ENCODE assay signal across 9 mouse cellular contexts in the genomic region with DNA sequence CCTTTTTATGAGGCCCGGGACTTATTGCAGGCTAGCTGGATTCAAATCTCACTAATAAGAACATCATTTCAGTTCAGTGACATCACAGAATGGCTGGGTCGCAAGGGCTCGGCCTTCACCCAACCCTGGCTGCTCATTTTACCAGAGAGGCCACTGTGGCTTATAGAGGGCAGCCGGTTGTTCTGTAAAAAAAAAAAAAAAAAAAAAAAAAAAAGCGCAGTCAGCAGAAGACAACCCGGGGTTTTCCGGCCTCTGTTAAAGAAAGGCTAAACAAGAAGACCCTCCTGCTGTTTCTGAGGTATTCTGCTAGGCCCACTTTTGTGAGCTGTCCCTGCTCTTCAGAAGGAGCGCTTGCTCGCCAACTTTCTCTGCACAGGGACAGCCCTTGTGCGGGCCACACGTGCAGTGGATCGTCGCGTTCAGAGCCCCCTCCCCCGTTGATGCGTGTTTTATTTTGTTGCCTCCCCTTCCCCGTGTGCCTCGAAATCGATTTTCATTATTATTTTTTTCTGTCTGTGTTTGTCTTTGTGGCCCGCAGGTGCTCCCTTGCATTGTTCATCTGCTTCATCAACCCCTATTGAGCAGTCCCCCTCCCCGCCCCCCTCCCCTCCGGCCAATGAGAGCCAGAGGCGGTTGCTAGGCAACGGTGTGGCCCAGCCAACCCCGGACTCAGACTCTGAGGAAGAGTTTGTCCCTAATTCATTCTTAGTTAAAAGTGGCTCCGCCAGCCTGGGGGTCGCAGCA.
DNase-seq lines count a peak whose midpoint lies in the region; ATAC-seq lines count a peak whose summit lies in the region.
"Had no signal": no experiment of that assay in that cellular context is flagged by ENCODE, and none has a peak within 500 bp of the region (broad histone marks: within the 10 kb centered on the region; RNA-seq: fewer than 3 reads in every experiment).

No protein-coding gene starts in this region.

- peak overlapping the region; percentile 38 for H3K4me3 ChIP-seq in kidney, embryonic 14.5 days (ENCODE audit: low read length)
- H3K4me3 ChIP-seq in embryonic facial prominence, embryonic 14.5 days (ENCODE audit: low read depth, low read length), result peak overlapping the region; percentile 30
- peak overlapping the region; percentile 30 for H3K4me3 ChIP-seq in intestine, embryonic 15.5 days (replicated peaks)
- peak overlapping the region; percentile 39 for H3K4me3 ChIP-seq in midbrain, embryonic 15.5 days
- H3K4me3 ChIP-seq: liver, embryonic 15.5 days had no signal

- no peaks in the 10 kb centered on the region for H3K36me3 ChIP-seq in kidney, embryonic 14.5 days (ENCODE audit: control insufficient read depth, insufficient read depth, low read length)
- H3K36me3 ChIP-seq in embryonic facial prominence, embryonic 14.5 days (ENCODE audit: control insufficient read depth, insufficient read depth, low read length), result no peaks in the 10 kb centered on the region
- no peaks in the 10 kb centered on the region for H3K36me3 ChIP-seq in intestine, embryonic 15.5 days
- H3K36me3 ChIP-seq in midbrain, embryonic 15.5 days (replicated peaks), result no peaks in the 10 kb centered on the region
- H3K36me3 ChIP-seq: liver, embryonic 15.5 days had no signal

- peaks cover 25% of the 10 kb centered on the region for H3K4me1 ChIP-seq in kidney, embryonic 14.5 days (ENCODE audit: control insufficient read depth, insufficient read depth, low read length)
- H3K4me1 ChIP-seq in embryonic facial prominence, embryonic 14.5 days (ENCODE audit: control insufficient read depth, insufficient read depth, low read length), result peaks cover 18% of the 10 kb centered on the region
- peaks cover 8% of the 10 kb centered on the region for H3K4me1 ChIP-seq in intestine, embryonic 15.5 days (replicated peaks)
- H3K4me1 ChIP-seq in midbrain, embryonic 15.5 days, result peaks cover 28% of the 10 kb centered on the region
- H3K4me1 ChIP-seq: liver, embryonic 15.5 days had no signal

- no peak overlapping the region for H3K27ac ChIP-seq in kidney, embryonic 14.5 days (ENCODE audit: low read depth, low read length)
- no peak overlapping the region for H3K27ac ChIP-seq in embryonic facial prominence, embryonic 14.5 days (replicated peaks; ENCODE audit: low read depth, low read length)
- H3K27ac ChIP-seq in intestine, embryonic 15.5 days, result no peak overlapping the region
- 0 out of 2 replicates have a peak overlapping the region, but pooled peaks have one; percentile 17 for H3K27ac ChIP-seq in midbrain, embryonic 15.5 days
- H3K27ac ChIP-seq: liver, embryonic 15.5 days had no signal

- DNase-seq in kidney, adult 18-20 months, result no peak
- peak; percentile 35 for DNase-seq in adrenal gland, adult 2 months
- DNase-seq in embryonic facial prominence, embryonic 14.5 days (ENCODE audit: low spot score), result peak; percentile 93
- DNase-seq in urinary bladder, adult 2 months (ENCODE audit: low spot score), result no peak
- no peak for DNase-seq in urinary bladder, adult 18-20 months (ENCODE audit: low spot score in 2 of 2)

- H3K27me3 ChIP-seq in kidney, embryonic 14.5 days (ENCODE audit: control insufficient read depth, insufficient read depth, low read length), result peaks cover 8% of the 10 kb centered on the region; the same call in 1 of the 2 replicates
- no peaks in the 10 kb centered on the region for H3K27me3 ChIP-seq in embryonic facial prominence, embryonic 14.5 days (replicated peaks; ENCODE audit: control insufficient read depth, insufficient read depth, low read length)
- no peaks in the 10 kb centered on the region for H3K27me3 ChIP-seq in intestine, embryonic 15.5 days (replicated peaks)
- peaks cover 9% of the 10 kb centered on the region; the same call in 1 of the 2 replicates for H3K27me3 ChIP-seq in midbrain, embryonic 15.5 days (replicated peaks)

- no peaks in the 10 kb centered on the region for H3K9me3 ChIP-seq in kidney, embryonic 14.5 days (ENCODE audit: control insufficient read depth, low read length)
- no peaks in the 10 kb centered on the region for H3K9me3 ChIP-seq in embryonic facial prominence, embryonic 14.5 days (ENCODE audit: control insufficient read depth, low read length)
- H3K9me3 ChIP-seq in intestine, embryonic 15.5 days, result no peaks in the 10 kb centered on the region
- H3K9me3 ChIP-seq in midbrain, embryonic 15.5 days, result no peaks in the 10 kb centered on the region
- H3K9me3 ChIP-seq: liver, embryonic 15.5 days had no signal

- 1% methylated on average over 26 of the region's 27 CpGs for WGBS in kidney, embryonic 14.5 days
- 2% methylated on average over 26 of the region's 27 CpGs for WGBS in embryonic facial prominence, embryonic 14.5 days
- WGBS in intestine, embryonic 15.5 days, result 3% methylated on average over 27 of the region's 27 CpGs
- WGBS in midbrain, embryonic 15.5 days, result 1% methylated on average over 27 of the region's 27 CpGs

- 0 out of 2 replicates have a peak overlapping the region, but pooled peaks have one; percentile 28 for H3K9ac ChIP-seq in kidney, embryonic 14.5 days (ENCODE audit: low read depth, low read length)
- H3K9ac ChIP-seq in embryonic facial prominence, embryonic 14.5 days (ENCODE audit: low read depth, low read length), result peak overlapping the region; percentile 39; the same call in 1 of the 2 replicates
- H3K9ac ChIP-seq in intestine, embryonic 15.5 days, result no peak overlapping the region
- H3K9ac ChIP-seq in midbrain, embryonic 15.5 days, result peak overlapping the region; percentile 23; the same call in 1 of the 2 replicates
- H3K9ac ChIP-seq: liver, embryonic 15.5 days had no signal

- H3K4me2 ChIP-seq in kidney, embryonic 14.5 days (replicated peaks; ENCODE audit: low read depth, low read length), result peak overlapping the region; percentile 69
- H3K4me2 ChIP-seq in embryonic facial prominence, embryonic 14.5 days (ENCODE audit: low read depth, low read length), result peak overlapping the region; percentile 58
- H3K4me2 ChIP-seq in intestine, embryonic 15.5 days (replicated peaks), result peak overlapping the region; percentile 69
- peak overlapping the region; percentile 71 for H3K4me2 ChIP-seq in midbrain, embryonic 15.5 days
- H3K4me2 ChIP-seq: liver, embryonic 15.5 days had no signal

- peak; percentile 91 for ATAC-seq in kidney, embryonic 14.5 days (ENCODE audit: low FRiP score, low TSS enrichment)
- peak; percentile 92 for ATAC-seq in embryonic facial prominence, embryonic 14.5 days (ENCODE audit: low read depth)
- peak; percentile 95 for ATAC-seq in intestine, embryonic 15.5 days
- peak; percentile 92 for ATAC-seq in midbrain, embryonic 15.5 days (replicated peaks)

Comparison
In these comparisons a context has a peak if more than half of its experiments do, and no peak if none do; other contexts are left out.
1. DNase-seq: peak in adrenal gland, adult 2 months (single experiment) and embryonic facial prominence, embryonic 14.5 days (single experiment); none in kidney, adult 18-20 months (single experiment), urinary bladder, adult 2 months (single experiment) and urinary bladder, adult 18-20 months (0 of 2).
2. Peak in every context shown above with its lines, with median percentiles within 50 percentile points of each other: ATAC-seq, H3K4me2 ChIP-seq and H3K4me3 ChIP-seq.